Mouse (Mus musculus): Measurements from ENCODE around the gene Hsp90ab1.

Hsp90ab1 gene

GRCm38 (mm10) chr17:45573087-45573779, at the start of gene Hsp90ab1:
Gene Hsp90ab1 (minus strand): TSS chr17:45573271.
- in situ Hi-C loops (cut with MboI, MseI): loop anchor here (25.0 kb wide), 1 partner anchor 1939 kb away; the partner anchor contains the start of genes Ccnd3 and Taf8

GRCm38 (mm10) chr17:45619386-45620256, 46.5 kb upstream of the Hsp90ab1 start:
- in situ Hi-C loops (cut with MboI, MseI): no loop called here

GRCm38 (mm10) chr17:45618941-45619385, 45.9 kb upstream of the Hsp90ab1 start:
- in situ Hi-C loops (cut with MboI, MseI): no loop called here

GRCm38 (mm10) chr17:45617655-45618054, 44.6 kb upstream of the Hsp90ab1 start:
- in situ Hi-C loops (cut with MboI, MseI): no loop called here

GRCm38 (mm10) chr17:45616679-45617078, 43.6 kb upstream of the Hsp90ab1 start:
- in situ Hi-C loops (cut with MboI, MseI): no loop called here

- in situ Hi-C loops (cut with MboI, MseI): no loop called here
Measured at GRCm38 (mm10) chr17:45616046-45616650, 43.1 kb upstream of the Hsp90ab1 start.

GRCm38 (mm10) chr17:45612921-45613320, 39.9 kb upstream of the Hsp90ab1 start:
- in situ Hi-C loops (cut with MboI, MseI): no loop called here

- in situ Hi-C loops (cut with MboI, MseI): no loop called here
Measured at GRCm38 (mm10) chr17:45612008-45612407, 38.9 kb upstream of the Hsp90ab1 start.

GRCm38 (mm10) chr17:45610144-45610866, 37.2 kb upstream of the Hsp90ab1 start:
- in situ Hi-C loops (cut with MboI, MseI): no loop called here

- in situ Hi-C loops (cut with MboI, MseI): loop anchor here (10.0 kb wide), 1 partner anchor 1124 kb away; no protein-coding TSS in a partner anchor
Measured at GRCm38 (mm10) chr17:45608396-45608795, 35.3 kb upstream of the Hsp90ab1 start.

GRCm38 (mm10) chr17:45606992-45607879, 34.2 kb upstream of the Hsp90ab1 start:
- in situ Hi-C loops (cut with MboI, MseI): loop anchor here (10.0 kb wide), 1 partner anchor 1122 kb away; no protein-coding TSS in a partner anchor

- in situ Hi-C loops (cut with MboI, MseI): loop anchor here (10.0 kb wide), 1 partner anchor 1118 kb away; no protein-coding TSS in a partner anchor
Measured at GRCm38 (mm10) chr17:45602984-45603383, 29.9 kb upstream of the Hsp90ab1 start.

GRCm38 (mm10) chr17:45601877-45602304, 28.8 kb upstream of the Hsp90ab1 start, which contains the start of gene Mymx:
Gene Mymx (minus strand): TSS chr17:45602102.
- in situ Hi-C loops (cut with MboI, MseI): loop anchor here (10.0 kb wide), 1 partner anchor 1117 kb away; no protein-coding TSS in a partner anchor

- in situ Hi-C loops (cut with MboI, MseI): loop anchor here (10.0 kb wide), 1 partner anchor 1117 kb away; no protein-coding TSS in a partner anchor
Measured at GRCm38 (mm10) chr17:45601325-45601724, 28.3 kb upstream of the Hsp90ab1 start.

GRCm38 (mm10) chr17:45600267-45600666, 27.2 kb upstream of the Hsp90ab1 start:
- in situ Hi-C loops (cut with MboI, MseI): loop anchor here (10.0 kb wide), 1 partner anchor 1115 kb away; no protein-coding TSS in a partner anchor

GRCm38 (mm10) chr17:45599446-45600242, 26.6 kb upstream of the Hsp90ab1 start, which contains the start of gene Slc29a1:
Gene Slc29a1 (minus strand): TSS chr17:45599606.
- in situ Hi-C loops (cut with MboI, MseI): loop anchor here (10.0 kb wide), 1 partner anchor 1115 kb away; no protein-coding TSS in a partner anchor

GRCm38 (mm10) chr17:45598891-45599290, 25.8 kb upstream of the Hsp90ab1 start:
- in situ Hi-C loops (cut with MboI, MseI): no loop called here

GRCm38 (mm10) chr17:45598376-45598775, 25.3 kb upstream of the Hsp90ab1 start:
- in situ Hi-C loops (cut with MboI, MseI): no loop called here

GRCm38 (mm10) chr17:45597787-45598186, 24.7 kb upstream of the Hsp90ab1 start:
- in situ Hi-C loops (cut with MboI, MseI): no loop called here
